Mouse (Mus musculus) mouse trophoblast stem cell (cell line): ENCODE results near the gene Rps18.

Experiments
- in situ Hi-C, 2 experiments: fragments of 300-500 bp; cut with MseI, MboI; formaldehyde crosslinking; loops; 2 replicates in 1 of 2; 3 replicates in 1 of 2; pipeline ENCODE4 v1.15.1; 2025

The Rps18 gene

GRCm38 (mm10) chr17:33948905-33949537 lies 6.8 kb downstream of the Rps18 start:
- in situ Hi-C loops = no loop called here

GRCm38 (mm10) chr17:33948090-33948904 lies 7.5 kb downstream of the Rps18 start:
- in situ Hi-C loops = no loop called here

- in situ Hi-C loops = no loop called here
Measured at GRCm38 (mm10) chr17:33947430-33948089, 8.2 kb downstream of the Rps18 start.

- in situ Hi-C loops = no loop called here
Measured at GRCm38 (mm10) chr17:33943454-33943853, 12.3 kb downstream of the Rps18 start.

- in situ Hi-C loops = no loop called here
Measured at GRCm38 (mm10) chr17:33941381-33941780, 14.4 kb downstream of the Rps18 start.

- in situ Hi-C loops = no loop called here
Measured at GRCm38 (mm10) chr17:33940981-33941380, 14.8 kb downstream of the Rps18 start.

- in situ Hi-C loops = no loop called here
Measured at GRCm38 (mm10) chr17:33940206-33940805, 15.5 kb downstream of the Rps18 start, which contains the start of the genes Pfdn6 and Wdr46. Gene Pfdn6 (minus strand): TSS chr17:33940343. Gene Wdr46 (plus strand): TSS chr17:33940660.

- in situ Hi-C loops = no loop called here
Measured at GRCm38 (mm10) chr17:33938783-33939182, 17.0 kb downstream of the Rps18 start.

- in situ Hi-C loops = no loop called here
Measured at GRCm38 (mm10) chr17:33936993-33937392, 18.8 kb downstream of the Rps18 start.

- in situ Hi-C loops = no loop called here
Measured at GRCm38 (mm10) chr17:33935422-33936055, 20.3 kb downstream of the Rps18 start.

GRCm38 (mm10) chr17:33932970-33933369 lies 22.8 kb downstream of the Rps18 start:
- in situ Hi-C loops = no loop called here

GRCm38 (mm10) chr17:33932448-33932847 lies 23.4 kb downstream of the Rps18 start:
- in situ Hi-C loops = no loop called here

- in situ Hi-C loops = no loop called here
Measured at GRCm38 (mm10) chr17:33931947-33932346, 23.9 kb downstream of the Rps18 start.

GRCm38 (mm10) chr17:33931159-33931866 lies 24.5 kb downstream of the Rps18 start:
- in situ Hi-C loops = no loop called here

GRCm38 (mm10) chr17:33930280-33931158 lies 25.3 kb downstream of the Rps18 start:
- in situ Hi-C loops = no loop called here

- in situ Hi-C loops = no loop called here
Measured at GRCm38 (mm10) chr17:33929371-33930279, 26.2 kb downstream of the Rps18 start, which contains the start of gene Rgl2. Gene Rgl2 (plus strand): TSS chr17:33929543.

- in situ Hi-C loops = no loop called here
Measured at GRCm38 (mm10) chr17:33928251-33928947, 27.4 kb downstream of the Rps18 start.
